ENCODE assay signal across 8 mouse cellular contexts in genomic region chr11:17160242-17160641, GRCm38 (mm10). TPM values are rescaled to one million over a fixed set of nuclear protein-coding genes. Genes with fewer than 3 reads are reported as not detected.
DNase-seq lines count a peak whose midpoint lies in the region; ATAC-seq lines count a peak whose summit lies in the region.

No protein-coding gene starts in this region.

- no peak for ATAC-seq in forebrain, embryonic 15.5 days (replicated peaks)
- no peak for ATAC-seq in hindbrain, embryonic 12.5 days (ENCODE audit: low FRiP score)

- H3K9ac ChIP-seq in forebrain, embryonic 15.5 days (replicated peaks): peak overlapping the region; percentile 96
- H3K9ac ChIP-seq in hindbrain, embryonic 12.5 days: peak overlapping the region; percentile 99

- 2% methylated on average over 12 of the region's 12 CpGs for WGBS in forebrain, embryonic 15.5 days
- 3% methylated on average over 12 of the region's 12 CpGs for WGBS in hindbrain, embryonic 12.5 days

- peak overlapping the region; percentile 74 for H3K4me2 ChIP-seq in forebrain, embryonic 15.5 days (replicated peaks)
- H3K4me2 ChIP-seq in hindbrain, embryonic 12.5 days (replicated peaks): peak overlapping the region; percentile 55

- no peaks in the 10 kb centered on the region for H3K9me3 ChIP-seq in forebrain, embryonic 15.5 days
- H3K9me3 ChIP-seq in hindbrain, embryonic 12.5 days (replicated peaks): no peaks in the 10 kb centered on the region

- peak overlapping the region; percentile 90 for H3K27ac ChIP-seq in forebrain, embryonic 15.5 days (replicated peaks)
- H3K27ac ChIP-seq in hindbrain, embryonic 12.5 days: peak overlapping the region; percentile 96

- no peaks in the 10 kb centered on the region for H3K36me3 ChIP-seq in forebrain, embryonic 15.5 days
- no peaks in the 10 kb centered on the region for H3K36me3 ChIP-seq in hindbrain, embryonic 12.5 days

- no peaks in the 10 kb centered on the region for H3K27me3 ChIP-seq in forebrain, embryonic 15.5 days
- H3K27me3 ChIP-seq in hindbrain, embryonic 12.5 days: no peaks in the 10 kb centered on the region

- H3K4me1 ChIP-seq in forebrain, embryonic 15.5 days: peaks cover 36% of the 10 kb centered on the region
- peaks cover 24% of the 10 kb centered on the region for H3K4me1 ChIP-seq in hindbrain, embryonic 12.5 days

- DNase-seq in R1 (ENCODE audit: low read depth, low spot score): peak; percentile 81
- peak; percentile 67 for DNase-seq in cerebellum, adult 11-12 months
- DNase-seq in layer of hippocampus, postnatal 14 days (ENCODE audit: low spot score in 2 of 2): peak; percentile 49 to 70
- DNase-seq in lung, postnatal 14 days: peak; percentile 55
- peak; percentile 75 for DNase-seq in retina, postnatal 1 day
- DNase-seq in yolk sac, embryonic 10.5 days (ENCODE audit: low spot score): peak; percentile 30

- H3K4me3 ChIP-seq in forebrain, embryonic 15.5 days: peak overlapping the region; percentile 87
- peak overlapping the region; percentile 97 for H3K4me3 ChIP-seq in hindbrain, embryonic 12.5 days

RNA-seq across cellular contexts. Expression of gene Ppp3r1, which starts 1.2 kb away (rescaled TPM):
- 166 and 176 TPM in 2 replicates for polyA plus RNA-seq in forebrain, embryonic 15.5 days (2015; fragmentation: Nextera tagmentation; extraction: Ambion mirVana)
- polyA plus RNA-seq in hindbrain, embryonic 12.5 days (2016; fragmentation: Nextera tagmentation; extraction: Ambion mirVana): 123 and 138 TPM in 2 replicates
- 100 to 1,000 TPM; 681 to 736 TPM for total RNA-seq in layer of hippocampus, postnatal 14 days (2021)

RNA-seq across cellular contexts. Expression of gene Wdr92, which starts 21.7 kb away (rescaled TPM):
- polyA plus RNA-seq in forebrain, embryonic 15.5 days (2015; fragmentation: Nextera tagmentation; extraction: Ambion mirVana): 19.2 and 20.7 TPM in 2 replicates
- 26.0 and 26.3 TPM in 2 replicates for polyA plus RNA-seq in hindbrain, embryonic 12.5 days (2016; fragmentation: Nextera tagmentation; extraction: Ambion mirVana)
- total RNA-seq in layer of hippocampus, postnatal 14 days (2021): 1 to 10 TPM; 6.7 to 9.2 TPM

RNA-seq across cellular contexts. Expression of gene Pno1, which starts 51.1 kb away (rescaled TPM):
- polyA plus RNA-seq in forebrain, embryonic 15.5 days (2015; fragmentation: Nextera tagmentation; extraction: Ambion mirVana): 41.0 and 41.5 TPM in 2 replicates
- polyA plus RNA-seq in hindbrain, embryonic 12.5 days (2016; fragmentation: Nextera tagmentation; extraction: Ambion mirVana): 59.9 and 64.9 TPM in 2 replicates
- total RNA-seq in layer of hippocampus, postnatal 14 days (2021): 10 to 100 TPM; 26.1 to 31.7 TPM

Comparison
In these comparisons a context has a peak if more than half of its experiments do, and no peak if none do; other contexts are left out.
1. DNase-seq: peak in every context shown above with its lines; median percentile 81 in R1; 75 in retina, postnatal 1 day; 67 in cerebellum, adult 11-12 months; 60 in layer of hippocampus, postnatal 14 days; 55 in lung, postnatal 14 days; 30 in yolk sac, embryonic 10.5 days.